Mouse (Mus musculus) heart, adult 9 months (tissue): ENCODE results near the gene Gm27021.
A peak's percentile ranks its signal among the peaks of the same experiment; 100 is the strongest.

Experiments
- DNase-seq, 2 experiments: peaks; one replicate each; pipeline ENCODE4 v3.0.0; 2022; ENCODE audit warnings: low spot score in 2 of 2

Gm27021 gene

DNA sequence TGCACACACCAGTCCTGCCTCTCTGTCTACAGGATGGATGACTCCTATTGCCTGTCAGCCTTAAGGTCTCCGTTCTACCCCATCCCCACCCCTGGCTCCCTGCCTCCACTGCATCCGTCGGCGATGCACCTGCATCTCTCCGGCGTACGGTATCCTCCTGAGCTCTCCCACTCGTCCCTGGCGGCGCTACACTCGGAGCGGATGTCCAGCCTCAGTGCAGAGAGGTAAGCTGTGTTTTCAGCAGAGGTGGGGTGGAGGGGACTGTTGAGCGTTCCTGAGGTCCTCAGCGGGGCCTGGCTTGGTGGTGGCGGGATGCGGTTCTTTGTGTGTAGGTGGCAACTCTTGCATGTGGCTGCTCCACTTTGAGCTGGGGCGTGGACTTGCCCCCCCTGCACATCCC, 100.1 kb downstream of the Gm27021 start:
- no peak for DNase-seq

DNA sequence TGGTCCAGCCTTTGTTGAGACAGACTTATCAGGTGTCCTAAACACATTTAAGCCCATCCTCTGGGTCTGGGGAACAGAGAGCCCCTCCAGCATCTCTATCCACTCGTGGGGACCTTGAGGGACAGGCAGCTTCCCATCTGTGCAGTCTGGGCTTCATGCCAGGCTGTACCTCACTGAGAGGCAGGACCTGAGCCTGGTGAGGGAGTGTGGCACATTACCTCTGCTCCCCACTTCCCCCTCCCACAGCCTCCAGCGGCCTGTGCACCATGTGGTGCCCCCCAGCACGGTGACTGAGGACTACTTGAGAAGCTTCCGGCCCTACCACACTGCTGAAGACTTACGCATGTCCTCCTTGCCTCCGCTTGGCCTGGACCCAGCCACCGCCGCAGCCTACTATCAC, 101.2 kb downstream of the Gm27021 start:
- DNase-seq = no peak

- no peak for DNase-seq
Observed at GRCm38 (mm10) chr8:120565151-120565711, 102.6 kb downstream of the Gm27021 start.

GRCm38 (mm10) chr8:120563851-120564837, 103.7 kb downstream of the Gm27021 start:
- DNase-seq = peak; percentile 94

GRCm38 (mm10) chr8:120563348-120563724, 104.5 kb downstream of the Gm27021 start:
- DNase-seq = peak in 1 of 2 experiments; percentile 46

GRCm38 (mm10) chr8:120562680-120563347, 105.1 kb downstream of the Gm27021 start:
- DNase-seq = no peak

- DNase-seq = no peak
Observed at GRCm38 (mm10) chr8:120561539-120562435, 106.1 kb downstream of the Gm27021 start.

DNA sequence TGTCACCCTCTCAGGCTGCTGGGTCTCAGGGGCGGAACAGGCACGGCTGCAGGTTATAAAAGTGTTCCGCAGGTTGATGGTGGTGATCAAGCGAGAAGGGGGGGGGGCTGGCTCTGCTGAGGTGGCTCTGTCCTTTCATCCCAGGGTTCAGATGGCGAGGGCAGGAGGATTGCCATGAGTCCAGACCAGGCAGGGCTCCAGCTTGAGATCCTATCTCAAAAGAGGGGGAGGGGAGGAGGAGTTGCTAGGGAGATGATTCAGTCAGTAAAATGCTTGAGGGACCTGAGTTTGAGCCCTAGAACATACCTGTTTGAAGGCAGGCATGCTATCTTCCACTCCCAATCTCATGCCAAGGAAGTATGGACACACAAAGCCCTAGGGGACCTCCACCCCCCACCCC, 107.3 kb downstream of the Gm27021 start:
- DNase-seq = no peak

DNA sequence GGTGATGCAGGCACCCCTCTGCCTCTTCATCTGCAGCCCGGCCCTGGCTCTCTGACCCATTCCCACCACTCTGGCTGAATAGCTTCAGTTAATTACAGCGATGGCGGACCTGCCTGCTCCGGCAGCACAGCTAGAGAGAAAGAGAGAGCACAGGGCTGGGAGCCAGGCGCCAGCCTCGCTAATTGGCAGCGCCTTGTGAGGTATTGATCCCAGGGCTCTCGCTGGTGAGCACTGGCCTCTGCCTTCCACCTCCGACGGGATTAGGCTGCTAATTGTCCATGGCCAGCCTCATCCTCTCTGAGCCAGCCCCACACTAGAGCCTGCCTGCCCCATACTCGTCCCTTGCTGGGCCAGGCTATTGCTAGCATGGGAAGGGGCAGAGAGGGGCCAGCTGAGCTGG, 108.2 kb downstream of the Gm27021 start:
- DNase-seq = no peak
